Mouse (Mus musculus): Measurements from ENCODE around the gene Whamm. TPM values are rescaled to one million over a fixed set of nuclear protein-coding genes. Genes with fewer than 3 reads are reported as not detected.

Gene Whamm
- total RNA-seq, 1 experiment: 10.7 TPM

DNA sequence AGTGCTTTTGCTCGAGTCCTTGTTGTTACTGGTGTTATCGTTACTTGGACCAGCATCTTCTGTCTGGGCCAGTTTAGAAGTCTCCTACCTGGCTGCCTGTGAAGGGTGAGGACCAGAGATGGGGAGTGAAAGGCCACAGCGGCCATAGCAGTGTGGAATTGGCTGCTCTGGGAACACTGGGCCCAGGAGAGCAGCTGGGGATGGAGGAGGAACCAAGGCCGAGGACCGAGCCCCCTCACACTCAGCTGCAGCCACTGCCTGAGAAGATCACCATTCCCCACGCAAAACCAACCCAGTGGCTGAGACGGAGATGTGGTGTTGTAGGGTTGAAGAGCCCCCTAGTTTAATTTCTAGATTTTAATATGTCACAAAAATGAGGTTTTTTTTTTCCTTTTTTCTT is 6.3 kb upstream of the Whamm start:
- no peak for DNase-seq (ENCODE audit: low read depth, low spot score)
- TF ChIP-seq MAFK (IDR thresholded peaks at IDR 0.05; ENCODE audit: insufficient read depth, low read depth, low read length) (no peak), HCFC1 (IDR thresholded peaks at IDR 0.05; ENCODE audit: borderline replicate concordance, insufficient read depth, low read length) (no peak), ZNF384 (IDR thresholded peaks at IDR 0.05; ENCODE audit: low read depth, low read length) (no peak), CHD2 (IDR thresholded peaks at IDR 0.05; ENCODE audit: low read depth, low read length) (no peak), ZC3H11A (IDR thresholded peaks at IDR 0.05; ENCODE audit: borderline replicate concordance, low read depth, low read length) (no peak)
- H3K27ac ChIP-seq (ENCODE audit: insufficient read depth, low read depth, low read length, poor library complexity, severe bottlenecking): no peak overlapping the region
- in situ Hi-C loops (cut with MboI; ENCODE audit: low sequenced_read_pairs in 2 of 2, unreplicated experiment in 2 of 2): no loop called here
- no peak overlapping the region for H3K4me3 ChIP-seq (ENCODE audit: insufficient read depth in 1 of 2, low read depth in 1 of 2, low read length in 2 of 2, poor library complexity in 1 of 2, severe bottlenecking in 1 of 2)
- H3K36me3 ChIP-seq (ENCODE audit: control insufficient read depth, insufficient read depth, low read length, poor library complexity, severe bottlenecking): no peaks in the 10 kb centered on the region
- H3K9me3 ChIP-seq (ENCODE audit: control insufficient read depth, insufficient read depth, low read depth, low read length): no peaks in the 10 kb centered on the region
- H3K9ac ChIP-seq (ENCODE audit: insufficient read depth, low read depth, low read length, poor library complexity, severe bottlenecking): no peak overlapping the region
- H3K4me1 ChIP-seq (ENCODE audit: control insufficient read depth in 2 of 2, insufficient read depth in 2 of 2, low read length in 2 of 2, poor library complexity in 1 of 2): peaks cover 0 to 2% of the 10 kb centered on the region in 2 experiments; a peak in 1 of 4 replicates

DNA sequence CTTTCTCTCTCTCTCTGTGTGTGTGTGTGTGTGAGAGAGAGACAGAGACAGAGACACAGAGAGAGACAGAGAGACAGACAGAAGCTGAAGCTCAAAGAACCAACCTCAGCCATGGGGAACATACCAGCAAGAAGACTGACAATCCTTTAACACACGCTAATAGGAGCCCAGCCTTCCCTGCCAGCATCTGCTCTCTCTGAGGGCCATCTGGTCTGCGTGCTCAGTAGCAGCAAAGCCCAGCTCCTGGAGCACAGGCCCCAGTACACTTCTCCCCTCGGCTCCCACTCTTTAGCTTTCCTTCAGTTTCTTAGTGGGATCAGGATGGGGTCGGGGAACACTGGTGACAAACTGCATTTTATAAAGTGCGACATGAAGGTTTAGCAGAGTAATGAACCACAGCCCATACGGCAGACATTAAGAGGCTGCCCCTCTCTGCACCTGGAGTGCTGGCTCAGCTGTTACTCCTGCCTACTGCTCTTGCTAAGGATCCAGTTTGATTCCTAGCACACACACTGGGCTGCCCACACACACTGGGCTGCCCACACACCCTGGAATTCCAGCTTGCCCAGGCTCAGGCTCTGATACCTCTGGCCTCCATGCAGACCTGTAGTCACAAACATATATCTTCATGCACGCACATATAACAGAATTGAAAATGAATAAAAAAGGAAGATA is 5.5 kb upstream of the Whamm start:
- in situ Hi-C loops (cut with MboI; ENCODE audit: low sequenced_read_pairs in 2 of 2, unreplicated experiment in 2 of 2): no loop called here
- H3K27ac ChIP-seq (ENCODE audit: insufficient read depth, low read depth, low read length, poor library complexity, severe bottlenecking): no peak overlapping the region

GRCm38 (mm10) chr7:81566332-81566731 is 4.7 kb upstream of the Whamm start:
- no peak for DNase-seq (ENCODE audit: low read depth, low spot score)
- no peak overlapping the region for H3K27ac ChIP-seq (ENCODE audit: insufficient read depth, low read depth, low read length, poor library complexity, severe bottlenecking)
- no peaks in the 10 kb centered on the region for H3K36me3 ChIP-seq (ENCODE audit: control insufficient read depth, insufficient read depth, low read length, poor library complexity, severe bottlenecking)
- H3K4me3 ChIP-seq (ENCODE audit: insufficient read depth in 1 of 2, low read depth in 1 of 2, low read length in 2 of 2, poor library complexity in 1 of 2, severe bottlenecking in 1 of 2): no peak overlapping the region
- TF ChIP-seq HCFC1 (IDR thresholded peaks at IDR 0.05; ENCODE audit: borderline replicate concordance, insufficient read depth, low read length): no peak
- no peak for TF ChIP-seq MAFK (IDR thresholded peaks at IDR 0.05; ENCODE audit: insufficient read depth, low read depth, low read length)
- no peak for TF ChIP-seq ZNF384 (IDR thresholded peaks at IDR 0.05; ENCODE audit: low read depth, low read length)
- TF ChIP-seq ZC3H11A (IDR thresholded peaks at IDR 0.05; ENCODE audit: borderline replicate concordance, low read depth, low read length): no peak
- peaks cover 0 to 2% of the 10 kb centered on the region in 2 experiments; a peak in 1 of 4 replicates for H3K4me1 ChIP-seq (ENCODE audit: control insufficient read depth in 2 of 2, insufficient read depth in 2 of 2, low read length in 2 of 2, poor library complexity in 1 of 2)
- no peaks in the 10 kb centered on the region for H3K9me3 ChIP-seq (ENCODE audit: control insufficient read depth, insufficient read depth, low read depth, low read length)
- no peak overlapping the region for H3K9ac ChIP-seq (ENCODE audit: insufficient read depth, low read depth, low read length, poor library complexity, severe bottlenecking)
- in situ Hi-C loops (cut with MboI; ENCODE audit: low sequenced_read_pairs in 2 of 2, unreplicated experiment in 2 of 2): no loop called here

More for the DNA sequence above, 5.5 kb upstream of the Whamm start:
- H3K9ac ChIP-seq (ENCODE audit: insufficient read depth, low read depth, low read length, poor library complexity, severe bottlenecking): no peak overlapping the region
- H3K9me3 ChIP-seq (ENCODE audit: control insufficient read depth, insufficient read depth, low read depth, low read length): no peaks in the 10 kb centered on the region
- no peaks in the 10 kb centered on the region for H3K36me3 ChIP-seq (ENCODE audit: control insufficient read depth, insufficient read depth, low read length, poor library complexity, severe bottlenecking)
- peaks cover 0 to 2% of the 10 kb centered on the region in 2 experiments; a peak in 1 of 4 replicates for H3K4me1 ChIP-seq (ENCODE audit: control insufficient read depth in 2 of 2, insufficient read depth in 2 of 2, low read length in 2 of 2, poor library complexity in 1 of 2)
- no peak overlapping the region for H3K4me3 ChIP-seq (ENCODE audit: insufficient read depth in 1 of 2, low read depth in 1 of 2, low read length in 2 of 2, poor library complexity in 1 of 2, severe bottlenecking in 1 of 2)
- TF ChIP-seq ZNF384 (IDR thresholded peaks at IDR 0.05; ENCODE audit: low read depth, low read length): no peak
- TF ChIP-seq HCFC1 (IDR thresholded peaks at IDR 0.05; ENCODE audit: borderline replicate concordance, insufficient read depth, low read length): no peak
- no peak for DNase-seq (ENCODE audit: low read depth, low spot score)

DNA sequence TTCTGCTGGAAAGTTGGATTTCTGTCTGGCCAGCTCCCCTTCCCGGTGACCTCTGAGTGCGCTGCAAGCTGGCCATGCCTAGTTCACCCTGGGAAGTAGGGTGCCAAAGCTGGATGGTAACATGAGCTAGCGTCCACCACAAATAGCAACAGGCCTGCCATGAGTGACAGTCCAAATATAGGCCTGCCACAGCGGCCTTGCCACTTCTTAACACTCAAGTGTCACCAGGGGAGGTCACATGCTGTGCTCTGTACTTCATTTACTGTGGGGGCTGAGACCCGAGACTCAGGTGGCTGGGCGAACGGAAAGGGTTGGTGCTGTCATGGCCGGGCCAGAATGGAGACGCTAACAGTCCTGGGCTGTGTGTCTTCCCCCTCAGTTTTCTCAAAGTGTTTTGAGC is 4.2 kb upstream of the Whamm start, which contains the start of gene Fsd2:
TSS of gene Fsd2 (minus strand) at position 53 of the 400 bp plus-strand sequence.
- H3K4me1 ChIP-seq (ENCODE audit: control insufficient read depth in 2 of 2, insufficient read depth in 2 of 2, low read length in 2 of 2, poor library complexity in 1 of 2): peaks cover 0 to 2% of the 10 kb centered on the region in 2 experiments; a peak in 1 of 4 replicates
- H3K36me3 ChIP-seq (ENCODE audit: control insufficient read depth, insufficient read depth, low read length, poor library complexity, severe bottlenecking): no peaks in the 10 kb centered on the region
- TF ChIP-seq ZC3H11A (IDR thresholded peaks at IDR 0.05; ENCODE audit: borderline replicate concordance, low read depth, low read length) (no peak), HCFC1 (IDR thresholded peaks at IDR 0.05; ENCODE audit: borderline replicate concordance, insufficient read depth, low read length) (no peak), CHD2 (IDR thresholded peaks at IDR 0.05; ENCODE audit: low read depth, low read length) (no peak), MAFK (IDR thresholded peaks at IDR 0.05; ENCODE audit: insufficient read depth, low read depth, low read length) (no peak)
- no peak within 1 kb of the TSS for H3K4me3 ChIP-seq (ENCODE audit: insufficient read depth in 1 of 2, low read depth in 1 of 2, low read length in 2 of 2, poor library complexity in 1 of 2, severe bottlenecking in 1 of 2)
- no peak for DNase-seq (ENCODE audit: low read depth, low spot score)
- in situ Hi-C loops (cut with MboI; ENCODE audit: low sequenced_read_pairs in 2 of 2, unreplicated experiment in 2 of 2): no loop called here
- H3K9me3 ChIP-seq (ENCODE audit: control insufficient read depth, insufficient read depth, low read depth, low read length): no peaks in the 10 kb centered on the region
- no peak within 1 kb of the TSS for H3K27ac ChIP-seq (ENCODE audit: insufficient read depth, low read depth, low read length, poor library complexity, severe bottlenecking)
- H3K9ac ChIP-seq (ENCODE audit: insufficient read depth, low read depth, low read length, poor library complexity, severe bottlenecking): no peak within 1 kb of the TSS

GRCm38 (mm10) chr7:81567396-81567795 is 3.7 kb upstream of the Whamm start:
- H3K27ac ChIP-seq (ENCODE audit: insufficient read depth, low read depth, low read length, poor library complexity, severe bottlenecking): no peak overlapping the region
- H3K9ac ChIP-seq (ENCODE audit: insufficient read depth, low read depth, low read length, poor library complexity, severe bottlenecking): no peak overlapping the region
- TF ChIP-seq ZNF384 (IDR thresholded peaks at IDR 0.05; ENCODE audit: low read depth, low read length): no peak
- TF ChIP-seq ZC3H11A (IDR thresholded peaks at IDR 0.05; ENCODE audit: borderline replicate concordance, low read depth, low read length): no peak
- no peaks in the 10 kb centered on the region for H3K36me3 ChIP-seq (ENCODE audit: control insufficient read depth, insufficient read depth, low read length, poor library complexity, severe bottlenecking)
- H3K4me3 ChIP-seq (ENCODE audit: insufficient read depth in 1 of 2, low read depth in 1 of 2, low read length in 2 of 2, poor library complexity in 1 of 2, severe bottlenecking in 1 of 2): no peak overlapping the region
- H3K4me1 ChIP-seq (ENCODE audit: control insufficient read depth in 2 of 2, insufficient read depth in 2 of 2, low read length in 2 of 2, poor library complexity in 1 of 2): peaks cover 0 to 2% of the 10 kb centered on the region in 2 experiments; a peak in 2 of 4 replicates
- no peak for DNase-seq (ENCODE audit: low read depth, low spot score)
- in situ Hi-C loops (cut with MboI; ENCODE audit: low sequenced_read_pairs in 2 of 2, unreplicated experiment in 2 of 2): no loop called here
- H3K9me3 ChIP-seq (ENCODE audit: control insufficient read depth, insufficient read depth, low read depth, low read length): no peaks in the 10 kb centered on the region

All from ES-E14 (cell line).